Mouse (Mus musculus): ENCODE data around the gene Sppl2b. TPM values are rescaled to one million over a fixed set of nuclear protein-coding genes. Genes with fewer than 3 reads are reported as not detected.
A peak's percentile ranks its signal among the peaks of the same experiment; 100 is the strongest.
"Not testable (repeated sequence)": the region's sequence is repeated elsewhere in the genome, so short reads cannot be mapped to it uniquely, and the experiment has no call there.

Sppl2b gene
- polyA plus RNA-seq, 1 experiment from 2014 or later: 28.4 TPM

DNA sequence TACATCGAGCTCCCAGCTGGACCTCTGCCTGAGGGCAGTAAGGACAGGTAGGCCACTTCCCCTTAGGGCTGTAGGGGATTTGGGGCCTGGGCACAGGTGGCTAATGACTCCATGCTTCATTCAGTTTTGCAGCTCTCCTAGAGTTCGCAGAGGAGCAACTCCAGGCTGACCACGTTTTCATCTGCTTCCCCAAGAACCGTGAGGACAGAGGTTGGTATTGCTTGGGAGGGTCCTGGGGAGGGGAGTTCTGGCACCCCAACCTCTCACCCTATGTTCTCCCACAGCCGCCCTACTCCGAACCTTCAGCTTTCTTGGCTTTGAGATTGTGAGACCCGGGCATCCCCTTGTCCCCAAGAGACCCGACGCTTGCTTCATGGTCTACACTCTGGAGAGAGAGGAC is 26.5 kb upstream of the Sppl2b start:
- not testable (repeated sequence) for H3K9ac ChIP-seq (ENCODE audit: low read length); ATAC-seq (replicated peaks; ENCODE audit: extremely low read depth, insufficient read depth, low FRiP score); H3K27ac ChIP-seq (ENCODE audit: low read length); H3K27me3 ChIP-seq (ENCODE audit: control insufficient read depth, insufficient read depth, low read length); H3K9me3 ChIP-seq (replicated peaks; ENCODE audit: control insufficient read depth, low read length)
- H3K4me2 ChIP-seq (ENCODE audit: low read depth, low read length): peak overlapping the region; percentile 86; the same call in 1 of the 2 replicates
- H3K4me3 ChIP-seq (ENCODE audit: low read length): peak overlapping the region; percentile 93
- H3K4me1 ChIP-seq (ENCODE audit: control insufficient read depth, insufficient read depth, low read length): peaks cover 31% of the 10 kb centered on the region
- peaks cover 15% of the 10 kb centered on the region for H3K36me3 ChIP-seq (ENCODE audit: control insufficient read depth, insufficient read depth)
- 73% methylated on average over 8 of the region's 9 CpGs for WGBS

DNA sequence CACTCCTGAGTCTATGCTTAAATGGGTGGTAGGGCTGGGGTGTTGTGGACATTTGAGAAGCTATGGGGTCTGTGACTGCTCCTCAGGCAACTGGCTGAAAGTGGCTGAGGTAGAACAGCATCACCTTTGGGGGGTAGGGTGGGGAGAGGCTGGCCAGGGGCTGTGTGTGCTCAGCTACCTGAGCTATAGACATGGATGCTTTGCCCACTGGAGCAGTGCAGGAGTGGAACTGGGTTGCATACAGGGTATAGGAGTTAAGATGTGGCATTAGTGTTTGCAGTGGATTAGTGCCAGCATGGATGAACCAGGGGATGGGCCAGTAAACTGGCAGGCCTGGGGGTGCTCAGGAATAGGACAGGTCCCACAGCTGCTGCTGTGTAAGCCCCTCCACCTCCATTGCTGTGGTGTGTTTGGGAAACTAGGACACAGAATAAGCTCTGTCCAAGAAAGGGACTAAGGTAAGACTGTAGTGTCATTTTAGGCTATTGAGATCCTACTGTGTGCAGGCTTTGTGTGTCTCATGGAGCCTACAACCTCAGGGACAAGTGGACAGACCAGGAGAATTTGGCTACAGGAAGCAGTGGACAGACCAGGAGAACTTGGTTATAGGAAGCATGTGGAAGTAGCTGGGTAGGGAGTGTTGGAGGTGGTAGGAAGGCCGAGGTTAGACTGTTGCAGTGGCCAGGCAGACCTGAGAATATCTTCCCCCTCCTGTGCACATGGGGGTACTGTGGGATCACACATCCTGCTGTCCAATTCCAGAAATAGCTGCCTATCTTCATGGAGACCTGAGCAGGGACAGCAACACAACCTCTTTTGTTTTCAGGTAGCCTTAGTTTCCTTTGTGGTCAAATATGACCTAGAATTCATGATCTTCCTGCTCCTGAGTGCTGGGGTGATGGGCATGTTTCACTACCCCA is 25.5 kb upstream of the Sppl2b start:
- Histone ChIP-seq H3K27me3 (ENCODE audit: control insufficient read depth, insufficient read depth, low read length) (peaks cover 14% of the 10 kb centered on the region), H3K9me3 (replicated peaks; ENCODE audit: control insufficient read depth, low read length) (no peaks in the 10 kb centered on the region), H3K4me2 (ENCODE audit: low read depth, low read length) (no peak overlapping the region), H3K27ac (ENCODE audit: low read length) (peak overlapping the region; percentile 18; the same call in 1 of the 2 replicates), H3K36me3 (ENCODE audit: control insufficient read depth, insufficient read depth) (peaks cover 15% of the 10 kb centered on the region), H3K4me3 (ENCODE audit: low read length) (no peak overlapping the region), H3K4me1 (ENCODE audit: control insufficient read depth, insufficient read depth, low read length) (peaks cover 31% of the 10 kb centered on the region), H3K9ac (ENCODE audit: low read length) (peak overlapping the region; percentile 29; the same call in 1 of the 2 replicates)
- 35% methylated on average over 1 of the region's 1 CpGs for WGBS
- ATAC-seq (replicated peaks; ENCODE audit: extremely low read depth, insufficient read depth, low FRiP score): no peak

DNA sequence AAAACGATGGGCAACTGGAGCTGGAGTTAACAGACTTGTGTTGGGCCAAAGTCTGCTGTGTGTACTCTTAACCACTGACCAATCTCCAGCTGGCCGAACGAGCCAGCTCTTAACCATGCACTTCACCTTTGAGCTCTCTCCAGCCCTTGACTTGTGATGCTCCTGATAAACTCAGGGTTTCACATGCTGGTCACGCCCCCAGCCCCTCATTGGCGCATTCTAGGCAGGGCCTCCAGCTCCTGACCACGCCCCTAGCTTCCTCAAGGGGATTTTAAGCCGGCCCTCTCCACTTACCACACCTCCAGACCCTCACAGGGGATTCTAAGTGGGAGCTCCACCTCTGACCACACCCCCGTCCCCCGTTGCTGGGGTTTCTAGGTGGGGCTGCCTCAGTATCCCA is 23.9 kb upstream of the Sppl2b start:
- ATAC-seq (replicated peaks; ENCODE audit: extremely low read depth, insufficient read depth, low FRiP score): no peak
- H3K27me3 ChIP-seq (ENCODE audit: control insufficient read depth, insufficient read depth, low read length): peaks cover 30% of the 10 kb centered on the region

DNA sequence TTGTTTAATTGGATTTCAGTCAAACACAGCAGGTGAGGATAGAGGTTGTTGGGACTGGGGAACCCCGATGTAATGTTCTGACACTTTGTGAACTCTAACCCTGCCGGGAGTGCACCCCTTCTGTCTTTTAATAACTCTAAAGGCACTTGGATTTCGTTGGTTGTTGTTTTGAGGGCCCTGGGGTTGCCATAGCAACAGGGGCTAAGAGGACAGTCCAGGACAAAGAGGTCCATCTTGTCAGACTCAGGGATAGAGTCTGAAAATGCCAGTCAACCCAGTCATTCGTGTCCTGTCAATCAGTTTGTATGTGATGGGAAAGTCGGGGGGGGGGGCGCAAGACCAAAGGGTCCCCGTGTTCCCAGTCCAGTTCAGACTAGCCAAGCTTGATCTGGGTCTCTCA is 22.3 kb upstream of the Sppl2b start:
- H3K4me3 ChIP-seq (ENCODE audit: low read length): no peak overlapping the region
- peaks cover 34% of the 10 kb centered on the region for H3K27me3 ChIP-seq (ENCODE audit: control insufficient read depth, insufficient read depth, low read length)
- H3K27ac ChIP-seq (ENCODE audit: low read length): no peak overlapping the region
- H3K4me1 ChIP-seq (ENCODE audit: control insufficient read depth, insufficient read depth, low read length): peaks cover 38% of the 10 kb centered on the region
- no peaks in the 10 kb centered on the region for H3K9me3 ChIP-seq (replicated peaks; ENCODE audit: control insufficient read depth, low read length)
- H3K36me3 ChIP-seq (ENCODE audit: control insufficient read depth, insufficient read depth): peaks cover 15% of the 10 kb centered on the region
- H3K9ac ChIP-seq (ENCODE audit: low read length): no peak overlapping the region
- ATAC-seq (replicated peaks; ENCODE audit: extremely low read depth, insufficient read depth, low FRiP score): no peak
- WGBS: 66% methylated on average over 7 of the region's 7 CpGs
- no peak overlapping the region for H3K4me2 ChIP-seq (ENCODE audit: low read depth, low read length)

More for the DNA sequence above, 23.9 kb upstream of the Sppl2b start:
- H3K27ac ChIP-seq (ENCODE audit: low read length): no peak overlapping the region
- no peak overlapping the region for H3K4me3 ChIP-seq (ENCODE audit: low read length)
- no peaks in the 10 kb centered on the region for H3K9me3 ChIP-seq (replicated peaks; ENCODE audit: control insufficient read depth, low read length)
- H3K9ac ChIP-seq (ENCODE audit: low read length): no peak overlapping the region
- WGBS: 4% methylated on average over 9 of the region's 9 CpGs
- no peak overlapping the region for H3K4me2 ChIP-seq (ENCODE audit: low read depth, low read length)
- H3K4me1 ChIP-seq (ENCODE audit: control insufficient read depth, insufficient read depth, low read length): peaks cover 29% of the 10 kb centered on the region
- peaks cover 15% of the 10 kb centered on the region for H3K36me3 ChIP-seq (ENCODE audit: control insufficient read depth, insufficient read depth)

DNA sequence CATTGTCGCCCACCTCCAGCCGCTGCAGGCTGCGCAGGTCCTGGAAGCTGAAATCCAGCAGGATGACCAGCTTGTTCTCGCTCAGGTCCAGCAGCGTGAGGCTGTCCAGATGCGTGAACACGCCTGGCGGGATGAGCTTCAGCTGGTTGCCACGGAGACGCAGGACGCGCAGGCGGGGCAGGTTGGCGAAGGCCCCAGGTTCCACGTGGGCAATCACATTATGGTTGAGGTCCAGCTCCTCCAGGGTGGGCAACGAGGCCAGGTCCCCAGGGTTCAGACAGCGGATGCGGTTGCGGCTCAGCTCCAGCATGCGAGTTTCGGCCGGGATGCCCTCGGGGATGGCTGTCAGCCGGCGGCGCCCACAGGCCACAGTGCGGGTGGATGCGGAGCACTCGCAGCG is 19.5 kb upstream of the Sppl2b start:
- Histone ChIP-seq H3K9ac (ENCODE audit: low read length) (no peak overlapping the region), H3K4me2 (ENCODE audit: low read depth, low read length) (no peak overlapping the region), H3K36me3 (ENCODE audit: control insufficient read depth, insufficient read depth) (no peaks in the 10 kb centered on the region), H3K27me3 (ENCODE audit: control insufficient read depth, insufficient read depth, low read length) (peaks cover 34% of the 10 kb centered on the region), H3K9me3 (replicated peaks; ENCODE audit: control insufficient read depth, low read length) (no peaks in the 10 kb centered on the region), H3K27ac (ENCODE audit: low read length) (no peak overlapping the region), H3K4me3 (ENCODE audit: low read length) (no peak overlapping the region), H3K4me1 (ENCODE audit: control insufficient read depth, insufficient read depth, low read length) (peaks cover 25% of the 10 kb centered on the region)
- WGBS: 53% methylated on average over 30 of the region's 30 CpGs
- ATAC-seq (replicated peaks; ENCODE audit: extremely low read depth, insufficient read depth, low FRiP score): no peak

DNA sequence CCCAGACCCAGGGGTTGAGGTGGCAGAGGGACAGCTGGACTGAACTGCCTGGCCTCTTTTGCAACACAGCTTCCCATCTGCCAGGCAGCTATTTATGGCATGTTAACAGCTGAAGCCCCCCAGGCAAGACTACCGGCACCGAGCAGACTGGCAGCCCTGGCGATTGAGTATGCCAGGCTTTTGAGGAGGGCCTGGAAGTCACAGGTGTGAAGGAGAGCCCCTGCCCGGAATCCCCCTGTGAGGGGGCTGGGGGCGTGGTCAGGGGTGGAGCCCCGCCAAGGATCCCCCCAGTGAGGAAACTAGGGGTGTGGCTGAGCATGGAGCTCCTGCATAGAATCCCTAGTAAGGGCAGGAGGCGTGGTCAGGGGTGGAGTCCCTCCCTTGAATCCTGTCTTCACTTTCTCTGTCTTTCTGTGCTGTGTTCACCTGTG is 18.1 kb upstream of the Sppl2b start:
- no peak overlapping the region; the same call in none of the 2 replicates for H3K27ac ChIP-seq (ENCODE audit: low read length)
- 39% methylated on average over 7 of the region's 7 CpGs for WGBS
- peaks cover 39% of the 10 kb centered on the region for H3K27me3 ChIP-seq (ENCODE audit: control insufficient read depth, insufficient read depth, low read length)
- no peak overlapping the region for H3K4me3 ChIP-seq (ENCODE audit: low read length)
- ATAC-seq (replicated peaks; ENCODE audit: extremely low read depth, insufficient read depth, low FRiP score): no peak
- peaks cover 18% of the 10 kb centered on the region for H3K4me1 ChIP-seq (ENCODE audit: control insufficient read depth, insufficient read depth, low read length)
- no peaks in the 10 kb centered on the region for H3K36me3 ChIP-seq (ENCODE audit: control insufficient read depth, insufficient read depth)
- H3K9ac ChIP-seq (ENCODE audit: low read length): 0 out of 2 replicates have a peak overlapping the region, but pooled peaks have one; percentile 33
- no peaks in the 10 kb centered on the region for H3K9me3 ChIP-seq (replicated peaks; ENCODE audit: control insufficient read depth, low read length)
- 0 out of 2 replicates have a peak overlapping the region, but pooled peaks have one; percentile 2 for H3K4me2 ChIP-seq (ENCODE audit: low read depth, low read length)

DNA sequence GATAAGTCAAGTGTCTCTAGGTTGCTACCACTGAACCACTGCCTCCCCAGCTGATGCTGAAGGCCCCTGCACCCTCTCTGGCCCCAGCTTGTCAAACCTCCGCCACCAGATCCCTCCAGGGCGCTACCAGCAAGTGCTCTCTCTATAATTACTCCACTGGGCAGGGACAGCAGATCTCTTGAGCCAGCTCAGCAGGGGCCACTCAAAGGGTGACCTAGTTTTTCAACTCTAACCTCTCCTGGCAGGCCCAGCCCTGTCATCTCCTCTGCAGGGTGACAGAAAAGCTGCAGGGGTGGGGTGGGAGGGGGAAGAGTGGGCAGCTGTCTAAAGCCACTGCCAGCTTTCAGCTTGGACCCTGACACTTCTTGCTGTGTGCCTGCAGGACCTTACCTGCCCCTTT is 17.2 kb upstream of the Sppl2b start:
- Histone ChIP-seq H3K4me2 (ENCODE audit: low read depth, low read length) (0 out of 2 replicates have a peak overlapping the region, but pooled peaks have one; percentile 10), H3K27me3 (ENCODE audit: control insufficient read depth, insufficient read depth, low read length) (peaks cover 42% of the 10 kb centered on the region), H3K27ac (ENCODE audit: low read length) (peak overlapping the region; percentile 71), H3K4me1 (ENCODE audit: control insufficient read depth, insufficient read depth, low read length) (peaks cover 18% of the 10 kb centered on the region), H3K36me3 (ENCODE audit: control insufficient read depth, insufficient read depth) (no peaks in the 10 kb centered on the region), H3K4me3 (ENCODE audit: low read length) (no peak overlapping the region), H3K9me3 (replicated peaks; ENCODE audit: control insufficient read depth, low read length) (no peaks in the 10 kb centered on the region), H3K9ac (ENCODE audit: low read length) (0 out of 2 replicates have a peak overlapping the region, but pooled peaks have one; percentile 3)
- 12% methylated on average over 2 of the region's 2 CpGs for WGBS
- peak; percentile 78 for ATAC-seq (replicated peaks; ENCODE audit: extremely low read depth, insufficient read depth, low FRiP score)

DNA sequence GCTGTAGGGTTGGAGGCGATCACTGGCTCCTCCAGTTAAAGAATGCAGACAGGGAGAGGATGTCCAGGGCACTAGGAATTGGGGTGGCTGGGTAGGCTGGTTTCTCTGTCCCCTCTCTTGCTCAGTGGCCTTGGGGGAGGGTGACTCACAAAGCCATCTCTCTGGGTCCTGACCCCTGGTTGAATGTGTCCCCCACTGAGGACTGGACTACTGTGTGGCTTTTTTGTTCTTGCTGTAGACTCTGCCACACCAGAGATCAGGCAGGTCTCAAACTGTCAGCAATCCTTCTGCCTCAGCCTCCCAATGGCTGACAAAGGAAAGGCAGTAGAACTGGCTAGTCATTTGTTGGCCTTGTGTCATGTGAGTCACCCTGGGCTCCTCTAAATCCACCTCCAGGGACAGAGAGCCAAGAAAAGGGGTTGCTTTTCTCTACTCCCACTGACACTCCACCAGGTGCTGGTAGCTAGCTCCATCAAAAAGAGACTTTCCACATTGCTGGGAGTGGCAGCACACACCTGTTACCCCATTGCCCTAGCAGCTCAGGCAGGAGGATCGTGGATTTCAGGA is 16.6 kb upstream of the Sppl2b start:
- Histone ChIP-seq H3K27ac (ENCODE audit: low read length) (peak overlapping the region; percentile 71), H3K36me3 (ENCODE audit: control insufficient read depth, insufficient read depth) (no peaks in the 10 kb centered on the region), H3K4me2 (ENCODE audit: low read depth, low read length) (no peak overlapping the region), H3K27me3 (ENCODE audit: control insufficient read depth, insufficient read depth, low read length) (peaks cover 45% of the 10 kb centered on the region), H3K9ac (ENCODE audit: low read length) (0 out of 2 replicates have a peak overlapping the region, but pooled peaks have one; percentile 3), H3K9me3 (replicated peaks; ENCODE audit: control insufficient read depth, low read length) (no peaks in the 10 kb centered on the region), H3K4me3 (ENCODE audit: low read length) (no peak overlapping the region), H3K4me1 (ENCODE audit: control insufficient read depth, insufficient read depth, low read length) (peaks cover 20% of the 10 kb centered on the region)
- 58% methylated on average over 2 of the region's 2 CpGs for whole genome bisulfite sequencing
- no peak for ATAC-seq (replicated peaks; ENCODE audit: extremely low read depth, insufficient read depth, low FRiP score)

DNA sequence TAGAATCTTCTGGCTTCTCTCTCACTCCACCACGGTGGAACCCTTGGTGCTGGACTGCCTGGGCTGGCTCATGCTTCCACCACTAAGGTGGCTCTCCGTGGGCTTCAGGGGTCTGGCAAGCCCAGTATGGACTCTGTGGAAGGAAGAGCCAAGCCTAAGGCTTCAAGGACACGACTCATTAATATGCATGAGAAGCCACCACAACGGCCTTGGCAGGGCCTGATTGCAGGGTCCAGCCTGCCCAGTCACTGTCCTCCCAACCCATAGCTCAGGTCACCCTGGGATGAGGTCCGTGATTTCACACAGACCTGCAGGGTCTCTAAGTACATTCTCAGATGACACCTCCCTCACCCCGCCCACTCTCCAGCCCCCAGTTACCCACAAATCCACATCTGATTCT is 15.2 kb upstream of the Sppl2b start:
- peaks cover 22% of the 10 kb centered on the region for H3K4me1 ChIP-seq (ENCODE audit: control insufficient read depth, insufficient read depth, low read length)

More for the DNA sequence above, 15.2 kb upstream of the Sppl2b start:
- Histone ChIP-seq H3K36me3 (ENCODE audit: control insufficient read depth, insufficient read depth) (no peaks in the 10 kb centered on the region), H3K27ac (ENCODE audit: low read length) (no peak overlapping the region), H3K4me2 (ENCODE audit: low read depth, low read length) (no peak overlapping the region), H3K9me3 (replicated peaks; ENCODE audit: control insufficient read depth, low read length) (no peaks in the 10 kb centered on the region), H3K4me3 (ENCODE audit: low read length) (no peak overlapping the region), H3K27me3 (ENCODE audit: control insufficient read depth, insufficient read depth, low read length) (peaks cover 43% of the 10 kb centered on the region), H3K9ac (ENCODE audit: low read length) (no peak overlapping the region)
- ATAC-seq (replicated peaks; ENCODE audit: extremely low read depth, insufficient read depth, low FRiP score): no peak
- WGBS: 64% methylated on average over 6 of the region's 6 CpGs
